Mouse (Mus musculus): ENCODE data around the gene Ell.
"Not testable (repeated sequence)": the region's sequence is repeated elsewhere in the genome, so short reads cannot be mapped to it uniquely, and the experiment has no call there.

The Ell gene

GRCm38 (mm10) chr8:70507027-70507393 is 32.2 kb upstream of the Ell start:
- DNase-seq = no peak

DNA sequence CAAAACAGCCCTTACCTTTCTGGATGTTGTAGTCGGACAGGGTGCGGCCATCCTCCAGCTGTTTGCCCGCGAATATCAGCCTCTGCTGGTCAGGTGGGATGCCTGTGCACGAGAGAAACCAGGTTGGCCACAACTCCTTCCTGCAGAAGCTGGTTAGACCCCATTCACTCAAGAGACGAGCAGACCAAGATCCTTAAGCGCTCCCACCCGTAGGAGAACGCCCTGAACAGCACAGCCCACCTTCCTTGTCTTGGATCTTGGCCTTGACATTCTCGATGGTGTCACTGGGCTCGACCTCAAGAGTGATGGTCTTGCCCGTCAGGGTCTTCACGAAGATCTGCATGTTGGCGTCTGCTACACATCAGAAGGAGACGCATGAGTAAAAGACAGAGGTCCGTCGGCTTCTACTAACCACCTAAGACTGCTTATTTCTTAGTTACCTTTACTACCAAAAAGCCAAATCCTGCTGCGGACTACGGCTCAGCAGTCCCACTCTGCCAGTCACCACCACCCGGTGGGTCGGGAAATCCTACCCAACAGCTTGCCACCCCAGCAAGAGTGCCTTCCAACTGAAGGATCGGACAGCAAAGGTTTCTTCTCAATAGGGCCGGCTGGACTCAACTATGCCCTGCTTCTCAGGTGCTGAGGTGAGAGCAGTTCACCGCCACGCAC is 29.8 kb upstream of the Ell start:
- no peak for DNase-seq

DNA sequence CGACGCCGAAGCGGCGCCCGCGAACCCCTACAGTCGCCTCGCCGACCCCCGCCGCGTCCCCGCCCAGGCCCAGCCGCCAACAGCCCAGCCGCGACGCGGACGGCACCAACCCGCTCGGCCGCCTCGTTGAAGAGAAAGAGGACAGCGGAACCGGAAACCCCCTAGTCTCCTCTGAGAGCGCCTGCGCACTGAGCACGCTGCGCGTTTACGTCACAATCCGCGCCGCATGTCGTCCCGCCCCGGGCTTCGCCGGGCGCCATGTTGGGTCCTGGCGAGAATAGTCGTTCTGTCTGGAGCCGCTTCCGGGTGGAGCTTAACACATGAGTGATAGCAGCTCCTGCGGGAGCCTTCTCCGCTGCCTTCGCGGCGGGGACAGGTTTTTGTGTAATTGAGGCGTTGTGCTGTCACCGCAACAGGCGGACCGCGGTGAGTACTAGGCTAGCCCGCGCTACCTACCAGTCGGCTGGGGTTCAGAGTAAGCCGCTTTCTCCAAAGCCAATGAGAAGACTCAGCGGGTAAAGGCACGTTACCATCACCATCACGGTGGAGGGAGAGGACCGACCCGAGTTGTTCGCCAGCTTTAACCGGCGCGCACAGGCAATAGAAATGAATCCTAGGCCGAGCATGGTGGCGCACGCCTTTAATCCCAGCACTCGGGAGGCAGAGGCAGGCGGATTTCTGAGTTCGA is 28.9 kb upstream of the Ell start, which contains the start of gene Uba52:
Uba52 (minus strand) TSS at position 574 of the 688 bp plus-strand sequence.
- DNase-seq = peak; percentile 97

DNA sequence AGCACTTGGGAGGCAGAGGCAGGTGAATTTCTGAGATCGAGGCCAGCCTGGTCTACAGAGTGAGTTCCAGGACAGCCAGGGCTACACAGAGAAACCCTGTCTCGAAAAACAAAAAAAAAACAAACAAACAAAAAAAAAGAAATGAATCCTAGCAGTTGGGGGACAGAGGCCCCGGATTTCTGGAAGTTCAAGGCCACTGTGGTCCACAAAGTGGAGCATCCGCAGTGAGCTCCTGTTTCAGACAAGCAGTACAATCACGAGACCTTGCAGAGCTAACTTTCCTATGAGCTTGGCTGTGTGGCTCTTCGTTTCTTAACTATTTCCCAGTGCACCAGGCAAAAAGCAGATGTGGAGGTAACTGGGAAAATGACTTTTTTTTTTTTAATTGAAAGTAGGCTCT is 28.1 kb upstream of the Ell start:
- DNase-seq = not testable (repeated sequence)

GRCm38 (mm10) chr8:70511770-70512169 is 27.5 kb upstream of the Ell start:
- no peak for DNase-seq

- no peak for DNase-seq
Measured at GRCm38 (mm10) chr8:70512253-70512903, 26.9 kb upstream of the Ell start.

- DNase-seq = no peak
Measured at GRCm38 (mm10) chr8:70513441-70513840, 25.8 kb upstream of the Ell start.

DNA sequence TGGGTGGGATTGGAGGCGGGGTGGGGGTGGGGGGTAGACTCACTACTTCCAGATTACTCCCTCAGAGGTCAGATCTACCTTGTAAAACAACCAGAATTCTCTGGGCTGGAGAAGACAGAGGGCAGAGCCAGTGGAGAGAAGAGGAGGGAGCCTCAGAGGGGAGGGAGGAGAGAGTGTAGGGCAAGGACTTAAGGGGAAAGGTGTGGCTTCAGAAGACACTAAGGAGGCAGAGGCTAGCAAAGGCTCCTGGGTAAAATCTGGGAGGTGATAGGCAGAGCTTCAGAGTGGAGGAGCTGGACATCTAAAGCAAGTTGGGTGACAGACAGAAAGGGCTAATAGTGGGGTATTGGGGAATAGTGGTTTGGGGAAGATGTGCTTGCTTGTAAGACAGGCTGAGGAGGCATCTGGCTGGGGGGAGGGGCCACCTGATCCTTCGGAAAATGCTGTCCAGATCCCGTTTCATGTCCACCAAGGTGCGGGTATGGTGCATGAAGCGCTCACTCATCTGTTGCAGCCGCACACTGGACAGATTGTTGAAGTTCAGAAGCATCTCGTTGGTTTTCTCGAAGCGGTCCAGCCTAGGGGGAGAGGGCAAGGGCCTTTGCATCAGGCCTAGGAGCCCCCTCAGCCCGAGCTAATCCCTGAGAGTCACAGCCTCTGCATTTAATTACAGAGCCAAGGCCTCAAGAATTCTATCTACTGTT is 21.2 kb upstream of the Ell start:
- DNase-seq = no peak

- no peak for DNase-seq
Measured at GRCm38 (mm10) chr8:70519043-70519442, 20.2 kb upstream of the Ell start.

DNA sequence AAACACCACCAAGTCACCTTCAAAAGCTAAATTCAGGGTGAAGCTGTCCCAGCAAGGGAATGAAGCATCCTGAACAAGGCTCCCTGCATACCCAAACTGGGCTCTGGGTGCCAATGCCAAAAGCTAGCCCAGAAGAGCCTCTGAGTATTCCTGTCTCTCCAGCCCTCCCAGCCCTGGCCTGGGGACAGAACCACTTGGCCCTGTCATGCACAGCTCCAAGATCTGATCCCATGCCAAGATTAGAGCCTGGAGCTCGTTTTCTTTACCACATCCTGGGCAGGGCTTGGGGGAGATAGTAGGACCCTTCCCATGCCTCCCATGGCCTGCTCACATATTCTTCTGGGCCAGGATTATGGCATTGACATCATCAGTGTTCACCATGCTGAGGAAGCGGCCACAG is 19.7 kb upstream of the Ell start:
- no peak for DNase-seq

DNA sequence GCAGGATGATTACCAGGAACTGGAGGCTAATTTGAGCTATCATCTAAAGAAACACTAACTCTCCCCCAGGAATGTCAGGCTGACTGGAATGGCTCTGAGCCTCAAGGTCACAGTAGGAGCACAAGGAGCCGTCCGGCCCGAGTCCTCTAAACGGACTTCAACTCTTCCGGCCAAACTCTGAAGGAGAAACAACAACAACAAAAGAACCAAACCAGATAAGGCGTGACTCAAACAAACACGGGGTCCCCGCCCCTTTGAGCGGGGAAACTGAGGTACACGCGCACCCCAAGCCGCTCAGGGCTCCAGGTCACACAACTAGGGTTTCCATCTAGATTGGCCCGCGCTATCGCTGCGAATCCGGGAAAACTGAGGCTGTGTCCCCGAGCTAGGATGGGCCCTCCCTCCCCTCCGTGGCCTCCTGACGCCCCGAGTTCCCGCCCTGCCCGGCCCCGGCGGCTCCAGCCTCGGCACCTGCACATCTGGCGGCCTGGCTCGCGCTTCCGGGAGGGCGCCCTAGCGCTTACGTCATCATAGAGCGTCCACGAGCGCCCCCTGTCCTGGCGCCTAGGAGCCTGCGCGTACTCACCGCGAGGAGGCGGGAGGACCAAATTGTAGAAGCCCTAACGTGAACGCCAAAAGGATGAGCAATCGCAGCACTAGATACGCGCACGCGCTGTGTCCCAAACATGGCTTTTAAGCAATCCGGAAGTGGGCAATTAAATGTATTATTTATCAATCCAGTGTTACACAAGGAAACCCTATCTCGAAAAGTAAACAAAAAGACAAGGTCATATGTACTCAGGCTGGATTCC is 16.5 kb upstream of the Ell start:
- peak; percentile 95 for DNase-seq

- no peak for DNase-seq
Measured at GRCm38 (mm10) chr8:70527111-70527511, 12.1 kb upstream of the Ell start.

DNA sequence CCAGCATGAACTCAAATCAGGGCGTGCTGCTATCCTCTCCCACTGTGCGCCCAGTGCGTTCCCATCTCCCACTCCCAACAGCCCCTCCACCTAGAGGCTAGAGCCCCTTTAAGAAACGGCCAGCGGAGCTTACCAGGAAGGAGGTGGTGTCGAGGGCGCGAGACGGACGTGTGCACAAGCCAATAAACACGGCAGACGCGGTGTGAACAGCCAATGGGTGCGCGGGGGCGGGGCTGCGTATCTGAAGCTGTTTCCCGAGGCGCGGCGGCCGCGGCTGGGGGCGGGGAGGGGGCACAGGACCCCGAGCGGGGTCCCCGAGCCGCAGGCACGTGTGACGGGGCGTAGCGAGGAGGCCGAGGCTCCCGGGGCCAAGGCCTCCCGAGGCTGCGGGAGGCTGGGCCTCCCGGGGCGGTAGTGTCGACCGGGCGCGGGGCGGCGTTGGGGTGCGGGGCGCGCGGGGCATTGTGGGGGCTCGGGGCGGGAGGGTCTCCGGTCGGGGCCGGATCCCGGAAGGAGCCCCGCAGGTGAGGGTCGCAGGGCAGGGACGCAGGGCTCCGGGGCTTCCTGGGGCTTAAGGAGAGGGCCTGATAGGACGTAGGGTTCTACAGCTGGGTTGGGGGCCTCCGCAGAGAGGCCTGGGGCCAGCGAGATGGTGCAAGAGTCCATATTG is 11.6 kb upstream of the Ell start, which contains the start of the genes Fkbp8 and Kxd1:
Fkbp8 (plus strand) TSS at position 213 of the 670 bp plus-strand sequence.
Kxd1 (minus strand) TSS at position 445 of the 670 bp plus-strand sequence.
- peak; percentile 100 for DNase-seq

- DNase-seq = no peak
Measured at GRCm38 (mm10) chr8:70528182-70528797, 11.0 kb upstream of the Ell start.

DNA sequence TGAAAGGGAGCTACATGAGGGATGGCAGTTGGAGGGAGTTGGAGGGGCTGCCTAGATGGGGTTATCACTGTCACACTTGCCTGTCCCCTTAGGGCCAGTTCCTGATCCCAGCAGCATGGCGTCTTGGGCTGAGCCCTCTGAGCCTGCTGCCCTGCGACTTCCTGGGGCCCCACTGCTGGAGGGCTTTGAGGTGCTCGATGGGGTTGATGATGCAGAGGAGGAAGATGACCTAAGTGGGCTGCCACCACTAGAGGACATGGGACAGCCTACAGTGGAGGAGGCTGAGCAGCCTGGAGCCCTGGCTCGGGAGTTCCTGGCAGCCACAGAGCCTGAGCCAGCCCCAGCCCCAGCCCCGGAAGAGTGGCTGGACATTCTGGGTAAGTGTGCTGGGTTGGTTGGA is 10.0 kb upstream of the Ell start:
- DNase-seq = no peak

DNA sequence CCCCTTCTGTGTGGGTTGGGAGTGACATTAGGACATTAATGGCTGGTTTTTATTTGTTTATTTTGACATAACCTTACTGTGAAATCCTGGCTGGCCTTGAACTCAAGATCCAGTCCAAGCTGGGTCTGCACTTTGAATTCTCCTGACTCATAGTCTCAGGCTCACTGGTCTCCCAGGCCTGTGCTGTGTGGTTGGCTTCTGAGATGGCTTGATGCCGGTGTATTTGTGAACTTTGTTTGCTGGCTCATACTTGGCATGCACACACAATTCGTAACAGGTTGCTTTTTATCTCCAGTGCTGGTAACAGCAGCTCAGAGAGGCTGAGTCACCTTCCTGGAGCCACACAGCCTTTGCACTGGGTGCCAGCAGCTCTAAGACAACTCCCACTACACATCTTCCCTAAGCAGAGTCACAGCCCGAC is 9.5 kb upstream of the Ell start:
- no peak for DNase-seq

DNA sequence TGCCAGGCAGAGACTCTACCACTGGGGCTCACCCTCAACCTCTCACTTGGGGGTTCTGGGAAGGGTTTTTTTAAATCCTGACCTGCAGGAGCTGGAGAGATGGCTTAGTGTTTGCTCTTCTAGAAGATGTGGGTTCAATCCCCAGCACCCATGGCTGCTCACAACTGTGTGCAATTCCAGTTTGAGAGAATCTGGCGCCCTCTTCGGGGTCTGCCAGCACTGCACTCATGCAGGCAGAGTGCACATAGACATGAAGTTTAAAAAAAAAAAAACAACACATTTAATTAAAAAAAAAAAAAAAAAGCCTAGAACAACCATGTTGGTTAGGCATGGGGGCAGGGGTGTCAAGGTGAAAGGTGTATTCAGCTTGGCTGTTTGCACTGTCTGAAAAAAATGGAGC is 8.9 kb upstream of the Ell start:
- DNase-seq = no peak

- DNase-seq = no peak
Measured at GRCm38 (mm10) chr8:70534281-70534680, 5.0 kb upstream of the Ell start.

- DNase-seq = no peak
Measured at GRCm38 (mm10) chr8:70535221-70535620, 4.0 kb upstream of the Ell start.

DNA sequence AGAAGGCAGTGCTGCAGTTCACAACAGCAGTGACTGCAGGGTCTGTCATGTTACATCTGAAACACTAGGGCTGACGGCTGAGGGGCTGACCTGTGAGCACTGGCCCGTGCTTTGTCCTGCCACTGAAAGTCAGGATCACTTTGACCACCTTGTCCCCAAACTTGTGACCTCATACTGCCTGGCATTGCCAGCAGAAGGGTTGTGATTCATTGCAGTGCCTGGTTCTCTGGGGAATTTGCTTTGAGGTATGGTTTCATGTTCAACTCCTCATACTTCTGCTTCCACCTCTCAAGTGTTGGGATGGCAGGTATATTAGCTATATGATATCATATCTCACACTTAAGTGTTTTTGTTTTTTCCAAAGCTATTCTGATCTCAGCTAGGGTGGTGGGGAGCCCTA is 3.6 kb upstream of the Ell start:
- no peak for DNase-seq

GRCm38 (mm10) chr8:70538024-70538579 is 1.2 kb upstream of the Ell start:
- peak; percentile 66 for DNase-seq
